Mouse (Mus musculus) ZHBTc4 (cell line): ENCODE data around the gene Rragc.

Experiments
- DNase-seq: peaks from one replicate; pipeline ENCODE4 v3.0.0-alpha.2; 2011; ENCODE audit warnings: low read depth, low spot score

Gene Rragc

DNA sequence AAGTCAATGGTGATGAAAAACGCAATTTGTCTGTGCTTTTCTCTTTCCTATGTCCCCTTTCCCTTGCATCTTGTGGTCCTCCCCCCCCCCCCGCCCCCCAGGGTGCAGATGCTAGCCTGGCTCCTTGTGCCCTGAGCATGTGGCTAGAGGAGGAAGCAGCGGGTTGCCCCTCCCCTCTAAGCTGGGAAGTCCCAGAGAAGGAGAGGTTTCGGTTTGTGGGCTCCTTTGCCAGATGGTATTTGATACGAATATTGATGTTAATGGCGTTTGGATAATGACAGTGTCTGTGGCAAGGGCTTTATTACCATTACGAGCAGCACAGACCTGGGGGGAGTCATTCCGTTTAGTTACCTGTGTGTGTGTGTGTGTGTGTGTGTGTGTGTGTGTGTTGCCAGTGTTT lies 34.8 kb downstream of the Rragc start:
- no peak for DNase-seq

DNA sequence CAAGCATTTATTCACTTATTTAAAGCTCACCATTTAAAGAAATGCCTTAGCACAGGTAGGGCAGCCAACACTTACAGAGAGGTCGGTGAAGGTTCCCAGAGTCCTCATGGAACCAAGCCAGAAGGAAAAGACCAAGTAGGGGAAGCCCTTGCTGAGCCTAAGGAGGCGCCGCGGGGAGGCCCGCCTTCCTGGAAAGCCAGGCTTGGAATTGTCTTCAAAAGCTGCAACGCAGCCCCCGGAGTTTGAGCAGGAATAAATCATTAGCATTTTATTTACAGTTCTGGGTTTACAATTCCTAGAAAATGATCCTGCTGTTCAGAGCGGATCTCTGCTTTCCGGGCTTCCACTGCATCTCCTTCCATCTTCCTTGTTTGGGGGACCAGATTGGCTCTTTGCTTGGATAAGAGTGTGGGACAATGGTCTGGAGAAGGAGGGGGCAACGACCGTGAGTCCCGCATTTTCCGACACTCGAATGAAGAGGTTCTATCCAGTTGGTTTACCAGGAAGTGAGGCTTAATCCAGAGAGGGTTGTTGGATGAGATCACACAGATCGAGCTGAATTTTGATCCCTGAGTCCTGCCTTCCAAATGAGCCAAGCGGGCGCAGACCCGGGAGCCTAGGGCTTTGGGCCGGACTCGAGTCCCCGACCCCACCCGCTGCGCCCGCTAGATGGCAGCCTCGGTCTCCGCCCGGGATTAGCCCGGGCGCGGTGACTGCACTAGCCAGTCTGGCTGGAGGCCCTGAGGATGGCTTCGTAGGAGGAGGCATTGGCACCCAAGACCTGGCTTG lies 39.7 kb downstream of the Rragc start:
- peak; percentile 91 for DNase-seq

DNA sequence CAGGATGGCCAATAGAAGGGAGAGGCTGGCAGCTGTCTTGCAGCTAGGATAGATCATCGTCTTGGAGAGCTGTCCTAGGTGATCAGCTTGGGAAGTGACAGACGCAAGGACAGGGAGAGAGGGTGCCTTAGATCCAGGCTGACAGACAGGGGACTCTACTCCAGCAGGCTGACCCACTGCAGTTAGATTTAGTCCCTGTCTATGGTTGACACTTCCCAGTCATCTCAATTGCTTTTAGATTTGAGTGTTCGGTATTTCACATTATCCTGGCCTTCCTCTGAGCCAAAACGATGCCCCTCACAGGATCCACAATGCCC lies 40.2 kb downstream of the Rragc start:
- DNase-seq, result no peak

DNA sequence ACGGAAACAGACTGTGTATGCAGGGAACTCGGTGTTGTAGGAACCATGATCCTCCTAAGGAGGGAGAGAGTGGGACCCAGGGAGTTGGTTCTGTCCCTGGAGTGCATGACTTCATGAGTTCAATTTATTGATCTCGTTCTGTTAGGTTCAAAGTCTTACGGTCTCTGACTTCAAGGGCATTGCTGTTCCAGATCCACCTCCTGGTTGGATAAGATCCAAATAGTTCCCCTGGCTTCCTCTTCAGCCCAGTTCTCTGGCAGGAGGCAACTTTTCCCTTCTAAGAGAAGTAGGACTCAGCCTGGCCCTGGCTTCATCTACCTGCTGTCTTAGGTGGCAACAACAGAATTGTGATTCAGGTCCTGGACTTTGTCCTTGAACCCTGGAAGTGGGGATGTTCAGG lies 40.6 kb downstream of the Rragc start:
- DNase-seq, result no peak

DNA sequence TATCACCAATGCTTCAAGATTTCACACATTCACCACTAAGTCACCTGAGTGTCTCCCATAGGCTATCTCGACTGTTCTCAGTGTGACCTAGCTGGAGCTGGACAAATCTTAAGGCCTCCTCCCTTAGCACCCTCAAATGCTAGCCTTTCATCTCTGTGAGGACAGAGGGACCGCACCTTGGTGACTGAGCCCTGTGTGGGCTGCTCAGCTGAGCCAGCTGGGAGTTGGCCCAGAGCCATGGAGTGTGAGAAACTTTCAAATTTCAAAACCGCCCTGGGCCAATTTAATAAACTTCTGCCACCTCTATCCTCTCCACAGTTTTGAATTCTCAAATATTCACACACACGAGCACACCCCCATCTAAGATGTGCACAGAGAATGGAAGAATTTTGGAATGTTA lies 43.7 kb downstream of the Rragc start:
- DNase-seq, result no peak

DNA sequence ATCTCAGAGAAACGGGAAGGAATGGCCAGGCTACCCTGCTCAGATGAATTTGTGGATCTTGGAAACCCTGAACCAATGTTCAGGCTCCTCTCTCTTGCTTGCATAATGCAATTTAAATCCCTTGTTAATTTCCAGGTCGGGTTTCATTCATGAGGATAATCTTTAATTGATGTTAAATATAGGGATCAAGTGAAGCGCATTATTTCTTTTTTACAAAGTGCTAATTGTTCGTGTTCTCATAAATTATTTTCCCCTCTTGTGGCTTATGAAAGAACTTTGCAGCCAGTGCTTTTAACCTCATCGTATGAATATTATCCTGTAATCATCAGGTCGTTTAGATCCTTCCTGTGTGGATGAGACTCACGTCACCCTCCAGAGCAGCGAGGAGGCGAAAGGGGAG lies 45.5 kb downstream of the Rragc start:
- no peak for DNase-seq

DNA sequence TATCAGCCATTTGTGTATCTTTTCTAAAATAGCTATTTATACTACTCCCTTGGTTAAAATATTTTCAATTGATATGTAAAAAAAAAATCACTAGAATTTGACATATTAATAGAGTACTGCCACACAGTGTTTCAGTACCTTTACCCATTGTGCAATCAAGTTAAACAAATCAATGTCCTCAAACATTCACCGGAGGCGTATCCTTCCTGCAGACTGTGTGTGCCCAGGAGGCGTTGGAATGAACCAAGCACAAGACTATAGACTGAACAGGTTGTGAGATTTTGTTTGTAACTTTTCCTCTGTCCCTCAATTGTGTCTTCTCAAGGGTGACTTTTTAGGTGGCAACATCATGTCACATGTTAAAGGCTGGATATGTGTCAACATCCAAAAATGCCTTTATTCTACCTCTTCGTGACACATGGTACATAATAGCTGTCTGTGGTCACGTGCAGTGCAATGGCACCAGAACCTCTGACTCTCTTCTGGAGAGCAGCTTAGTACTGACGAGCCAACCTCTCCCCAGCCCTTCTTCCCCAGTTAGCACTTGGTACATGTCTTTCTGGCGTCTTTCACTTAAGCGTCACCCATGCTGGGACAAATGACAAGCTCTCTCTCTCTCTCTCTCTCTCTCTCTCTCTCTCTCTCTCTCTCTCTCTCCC lies 51.5 kb downstream of the Rragc start:
- no peak for DNase-seq

DNA sequence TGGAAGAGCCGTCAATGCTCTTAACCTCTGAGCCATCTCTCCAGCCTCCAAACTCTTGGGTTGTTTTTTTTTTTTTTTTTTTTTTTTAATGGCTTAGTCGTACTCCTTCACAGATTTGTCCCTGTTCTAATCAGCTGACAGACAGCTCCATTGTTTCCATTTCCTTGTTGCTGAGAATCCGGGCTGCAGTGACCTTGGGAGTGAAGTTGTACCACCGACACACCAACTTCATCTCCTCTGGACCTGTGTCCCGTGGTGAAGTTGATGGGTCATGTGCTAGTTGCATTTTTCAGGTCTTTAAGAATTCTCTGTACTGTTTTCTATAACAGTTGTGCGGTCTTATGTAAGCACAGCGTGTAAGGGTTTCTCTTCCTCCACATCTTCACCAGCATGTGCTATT lies 52.2 kb downstream of the Rragc start:
- DNase-seq, result peak; percentile 82

DNA sequence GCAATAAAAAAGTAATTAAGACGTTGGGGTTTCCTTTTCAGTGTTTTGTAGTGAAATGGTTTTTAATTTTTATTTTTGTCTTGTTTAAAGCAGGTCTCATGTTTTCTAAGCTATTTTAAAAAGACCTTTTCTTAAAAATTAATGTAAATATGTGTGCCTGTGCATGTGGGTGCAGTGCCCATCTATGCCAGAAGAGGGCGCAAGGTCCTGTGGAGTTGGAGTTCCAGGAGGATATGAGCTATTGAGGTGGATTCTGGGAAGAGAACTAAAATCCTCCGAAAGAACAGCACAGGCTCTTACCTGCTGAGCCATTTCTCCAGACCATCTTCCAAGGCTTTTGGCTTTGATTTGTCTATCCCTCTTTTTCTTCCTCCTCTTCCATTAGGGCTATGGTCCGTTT lies 53.8 kb downstream of the Rragc start:
- peak; percentile 79 for DNase-seq

DNA sequence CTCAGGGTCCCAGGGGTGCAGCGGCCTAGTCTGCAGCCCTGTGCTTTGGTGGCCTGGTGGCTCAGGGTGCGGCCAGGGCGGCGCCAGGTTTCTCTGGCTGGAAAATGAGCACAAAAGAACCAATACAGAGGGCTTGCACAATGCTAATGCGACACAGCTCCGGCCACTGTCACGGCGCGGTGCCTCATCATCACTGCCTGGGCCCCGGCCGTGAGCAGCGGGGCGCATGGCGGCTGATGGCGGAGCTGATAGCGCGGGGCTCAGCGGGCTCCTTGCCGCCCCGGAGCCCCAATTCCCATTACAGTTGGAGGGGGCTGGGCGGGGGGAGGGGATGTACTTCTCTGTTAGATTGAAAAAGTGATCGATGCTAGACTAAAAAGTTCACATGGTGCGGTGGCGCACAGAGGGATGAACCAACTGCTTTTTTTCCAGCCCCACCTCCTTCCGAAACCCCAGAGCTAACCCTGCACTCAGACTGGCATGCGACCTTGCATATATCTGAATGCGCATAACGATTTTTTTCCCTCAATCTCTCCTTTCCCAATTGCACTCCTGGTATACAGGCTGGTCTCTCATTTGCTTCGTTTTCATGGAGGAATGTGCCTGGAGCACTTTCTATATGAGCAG lies 55.3 kb downstream of the Rragc start:
- DNase-seq, result peak; percentile 77

DNA sequence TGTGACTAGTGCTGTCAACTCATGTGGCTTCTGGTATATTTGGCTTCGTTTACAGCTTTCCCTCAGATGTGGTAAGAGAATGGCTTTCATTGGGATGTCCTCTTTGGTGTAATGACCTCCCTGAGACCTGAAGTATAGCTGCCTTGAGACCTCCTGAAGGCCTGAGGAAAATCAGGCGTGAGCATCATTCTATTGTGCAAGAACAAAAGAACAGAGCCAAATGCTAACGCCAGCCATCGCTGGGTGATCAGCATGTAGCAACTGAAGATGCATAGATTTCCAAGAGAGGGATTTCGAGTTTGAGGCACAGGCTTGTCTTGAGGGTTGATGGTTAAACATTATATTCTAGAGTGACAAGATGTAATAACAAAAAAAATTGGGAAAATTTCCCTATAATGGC lies 64.9 kb downstream of the Rragc start:
- peak; percentile 61 for DNase-seq
